Mouse (Mus musculus) olfactory bulb, adult 2 months (tissue): Measurements from ENCODE around the gene Ripor3.

ENCODE experiments used
- CTCF ChIP-seq: fragments of 200-500 bp; IDR thresholded peaks from 2 replicates; pipeline ENCODE4 v1.5.1; 2012; ENCODE audit warnings: low read depth, mild to moderate bottlenecking, low read length, moderate library complexity; ENCODE audit not compliant: insufficient read depth
- POLR2A ChIP-seq: fragments of 200-500 bp; IDR thresholded peaks from 2 replicates; pipeline ENCODE4 v1.6.1; 2012; ENCODE audit warnings: mild to moderate bottlenecking, low read depth, low read length, moderate library complexity; ENCODE audit not compliant: insufficient read depth

GRCm38 (mm10) chr2:167958843-167959242 is 51.6 kb downstream of the Ripor3 start:
- TF ChIP-seq CTCF (no peak), POLR2A (no peak)
